Comparison of ENCODE assay signal across 9 mouse cellular contexts in genomic region chr4:46201834-46202561, GRCm38 (mm10). TPM values are rescaled to one million over a fixed set of nuclear protein-coding genes. Genes with fewer than 3 reads are reported as not detected.
DNase-seq lines count a peak whose midpoint lies in the region; ATAC-seq lines count a peak whose summit lies in the region.
"Had no signal": no experiment of that assay in that cellular context is flagged by ENCODE, and none has a peak within 500 bp of the region (broad histone marks: within the 10 kb centered on the region; RNA-seq: fewer than 3 reads in every experiment).

No protein-coding gene starts in this region.

- peak; percentile 76 for DNase-seq in ZHBTc4 (ENCODE audit: low read depth, low spot score)
- DNase-seq in cerebellum, postnatal 14 days, result peak; percentile 84 to 89
- DNase-seq in gastrocnemius, adult 18-20 months (ENCODE audit: low spot score), result peak; percentile 69
- peak; percentile 91 for DNase-seq in hindbrain, embryonic 14.5 days (ENCODE audit: low spot score)
- peak; percentile 63 to 83 for DNase-seq in layer of hippocampus, postnatal 14 days (ENCODE audit: low spot score in 2 of 2)
- DNase-seq in lung, postnatal 14 days, result peak; percentile 71
- peak; percentile 69 for DNase-seq in retina, postnatal 7 days (ENCODE audit: low read depth, low spot score)
- peak; percentile 46 to 67 for DNase-seq in urinary bladder, postnatal 36 days (ENCODE audit: low spot score in 2 of 2)

- no peaks in the 10 kb centered on the region for H3K36me3 ChIP-seq in hindbrain, embryonic 14.5 days (replicated peaks; ENCODE audit: control insufficient read depth, insufficient read depth)

- 0 out of 2 replicates have a peak, but pooled peaks cover 5% of the 10 kb centered on the region for H3K27me3 ChIP-seq in hindbrain, embryonic 14.5 days (ENCODE audit: control insufficient read depth, insufficient read depth, low read length)

- H3K9me3 ChIP-seq in hindbrain, embryonic 14.5 days (ENCODE audit: control insufficient read depth, low read length), result no peaks in the 10 kb centered on the region

- H3K4me2 ChIP-seq in hindbrain, embryonic 14.5 days (replicated peaks), result peak overlapping the region; percentile 72

- WGBS in hindbrain, embryonic 14.5 days, result 12% methylated on average over 7 of the region's 7 CpGs

- peak; percentile 72 for ATAC-seq in hindbrain, embryonic 14.5 days (ENCODE audit: low FRiP score)

- no peaks in the 10 kb centered on the region; the same call in 1 of the 2 replicates for H3K4me1 ChIP-seq in hindbrain, embryonic 14.5 days (replicated peaks; ENCODE audit: control insufficient read depth, insufficient read depth, low read length)

- H3K27ac ChIP-seq in hindbrain, embryonic 14.5 days, result peak overlapping the region; percentile 84; the same call in 1 of the 2 replicates

- peak overlapping the region; percentile 75 for H3K9ac ChIP-seq in hindbrain, embryonic 14.5 days

- peak overlapping the region; percentile 35 for H3K4me3 ChIP-seq in hindbrain, embryonic 14.5 days (replicated peaks; ENCODE audit: low read length)
- H3K4me3 ChIP-seq: myocyte had no signal

RNA-seq across cellular contexts. Expression of gene Xpa, which starts 5.9 kb away (rescaled TPM):
- total RNA-seq in gastrocnemius, adult 18-20 months (2021), result 1 to 10 TPM; 5.8 to 6.7 TPM
- polyA plus RNA-seq in hindbrain, embryonic 14.5 days (2014; fragmentation: Nextera tagmentation; extraction: Ambion mirVana), result 24.9 and 29.0 TPM in 2 replicates
- 10 to 100 TPM; 15.5 to 17.6 TPM for total RNA-seq in layer of hippocampus, postnatal 14 days (2021)

Comparison
In these comparisons a context has a peak if more than half of its experiments do, and no peak if none do; other contexts are left out.
1. Peak in every context shown above with its lines: DNase-seq, ATAC-seq, H3K4me3 ChIP-seq and H3K27ac ChIP-seq.